Mouse (Mus musculus): Measurements from ENCODE around the gene AU040320. TPM values are rescaled to one million over a fixed set of nuclear protein-coding genes. Genes with fewer than 3 reads are reported as not detected.

AU040320 gene
- polyA plus RNA-seq, 1 experiment from 2014 or later: 36.5 TPM

- no peaks in the 10 kb centered on the region for H3K27me3 ChIP-seq (ENCODE audit: control insufficient read depth, insufficient read depth, low read depth, low read length)
- H3K27ac ChIP-seq (ENCODE audit: low read length): no peak overlapping the region
- H3K4me2 ChIP-seq (ENCODE audit: low read length): no peak overlapping the region
- 95% methylated on average over 7 of the region's 7 CpGs for WGBS
- ATAC-seq: no peak
- no peak overlapping the region for H3K4me3 ChIP-seq (ENCODE audit: low read depth, low read length)
- H3K4me1 ChIP-seq (ENCODE audit: control insufficient read depth, insufficient read depth, low read length): no peaks in the 10 kb centered on the region
- no peak overlapping the region for H3K9ac ChIP-seq (ENCODE audit: low read depth, low read length)
- peaks cover 19% of the 10 kb centered on the region for H3K36me3 ChIP-seq (ENCODE audit: control insufficient read depth, insufficient read depth, low read length)
- H3K9me3 ChIP-seq (replicated peaks; ENCODE audit: control insufficient read depth, low read length, poor library complexity, severe bottlenecking): no peaks in the 10 kb centered on the region
These were observed 39.2 kb downstream of the AU040320 start for GRCm38 (mm10) chr4:126792341-126793102.

- H3K4me3 ChIP-seq (ENCODE audit: low read depth, low read length): no peak overlapping the region
- no peak for ATAC-seq
- no peaks in the 10 kb centered on the region for H3K36me3 ChIP-seq (ENCODE audit: control insufficient read depth, insufficient read depth, low read length)
- 95% methylated on average over 8 of the region's 8 CpGs for WGBS
- H3K9me3 ChIP-seq (replicated peaks; ENCODE audit: control insufficient read depth, low read length, poor library complexity, severe bottlenecking): no peaks in the 10 kb centered on the region
- H3K27me3 ChIP-seq (ENCODE audit: control insufficient read depth, insufficient read depth, low read depth, low read length): no peaks in the 10 kb centered on the region
- H3K27ac ChIP-seq (ENCODE audit: low read length): no peak overlapping the region
- H3K9ac ChIP-seq (ENCODE audit: low read depth, low read length): no peak overlapping the region
- peaks cover 11% of the 10 kb centered on the region; the same call in 1 of the 2 replicates for H3K4me1 ChIP-seq (ENCODE audit: control insufficient read depth, insufficient read depth, low read length)
- no peak overlapping the region for H3K4me2 ChIP-seq (ENCODE audit: low read length)
These were observed 48.8 kb downstream of the AU040320 start for GRCm38 (mm10) chr4:126802174-126802573.

GRCm38 (mm10) chr4:126803268-126803873 lies 50.0 kb downstream of the AU040320 start:
- 42% methylated on average over 8 of the region's 8 CpGs for WGBS
- Histone ChIP-seq H3K9me3 (replicated peaks; ENCODE audit: control insufficient read depth, low read length, poor library complexity, severe bottlenecking) (no peaks in the 10 kb centered on the region), H3K27me3 (ENCODE audit: control insufficient read depth, insufficient read depth, low read depth, low read length) (no peaks in the 10 kb centered on the region), H3K4me2 (ENCODE audit: low read length) (no peak overlapping the region), H3K9ac (ENCODE audit: low read depth, low read length) (no peak overlapping the region), H3K27ac (ENCODE audit: low read length) (peak overlapping the region; percentile 55), H3K36me3 (ENCODE audit: control insufficient read depth, insufficient read depth, low read length) (no peaks in the 10 kb centered on the region), H3K4me3 (ENCODE audit: low read depth, low read length) (no peak overlapping the region), H3K4me1 (ENCODE audit: control insufficient read depth, insufficient read depth, low read length) (peaks cover 11% of the 10 kb centered on the region; the same call in 1 of the 2 replicates)
- 0 out of 2 replicates have a peak, but pooled peaks have one; percentile 14 for ATAC-seq

GRCm38 (mm10) chr4:126805741-126806140 lies 52.4 kb downstream of the AU040320 start:
- 56% methylated on average over 4 of the region's 4 CpGs for WGBS
- no peak for ATAC-seq
- H3K4me2 ChIP-seq (ENCODE audit: low read length): no peak overlapping the region
- no peak overlapping the region for H3K4me3 ChIP-seq (ENCODE audit: low read depth, low read length)
- no peaks in the 10 kb centered on the region for H3K9me3 ChIP-seq (replicated peaks; ENCODE audit: control insufficient read depth, low read length, poor library complexity, severe bottlenecking)
- H3K27me3 ChIP-seq (ENCODE audit: control insufficient read depth, insufficient read depth, low read depth, low read length): no peaks in the 10 kb centered on the region
- H3K9ac ChIP-seq (ENCODE audit: low read depth, low read length): no peak overlapping the region
- H3K36me3 ChIP-seq (ENCODE audit: control insufficient read depth, insufficient read depth, low read length): no peaks in the 10 kb centered on the region
- no peak overlapping the region for H3K27ac ChIP-seq (ENCODE audit: low read length)
- peaks cover 11% of the 10 kb centered on the region; the same call in 1 of the 2 replicates for H3K4me1 ChIP-seq (ENCODE audit: control insufficient read depth, insufficient read depth, low read length)

- H3K4me1 ChIP-seq (ENCODE audit: control insufficient read depth, insufficient read depth, low read length): peaks cover 11% of the 10 kb centered on the region; the same call in 1 of the 2 replicates
- H3K27ac ChIP-seq (ENCODE audit: low read length): no peak overlapping the region
- WGBS: 93% methylated on average over 7 of the region's 7 CpGs
- no peaks in the 10 kb centered on the region for H3K9me3 ChIP-seq (replicated peaks; ENCODE audit: control insufficient read depth, low read length, poor library complexity, severe bottlenecking)
- H3K9ac ChIP-seq (ENCODE audit: low read depth, low read length): no peak overlapping the region
- no peak overlapping the region for H3K4me2 ChIP-seq (ENCODE audit: low read length)
- H3K27me3 ChIP-seq (ENCODE audit: control insufficient read depth, insufficient read depth, low read depth, low read length): no peaks in the 10 kb centered on the region
- H3K36me3 ChIP-seq (ENCODE audit: control insufficient read depth, insufficient read depth, low read length): no peaks in the 10 kb centered on the region
- ATAC-seq: no peak
- H3K4me3 ChIP-seq (ENCODE audit: low read depth, low read length): no peak overlapping the region
These were observed 53.5 kb downstream of the AU040320 start for GRCm38 (mm10) chr4:126806692-126807427.

GRCm38 (mm10) chr4:126810566-126810965 lies 57.2 kb downstream of the AU040320 start:
- H3K9ac ChIP-seq (ENCODE audit: low read depth, low read length): no peak overlapping the region
- H3K4me1 ChIP-seq (ENCODE audit: control insufficient read depth, insufficient read depth, low read length): no peaks in the 10 kb centered on the region
- no peak overlapping the region for H3K4me3 ChIP-seq (ENCODE audit: low read depth, low read length)
- no peak overlapping the region for H3K27ac ChIP-seq (ENCODE audit: low read length)
- H3K9me3 ChIP-seq (replicated peaks; ENCODE audit: control insufficient read depth, low read length, poor library complexity, severe bottlenecking): no peaks in the 10 kb centered on the region
- no peak overlapping the region for H3K4me2 ChIP-seq (ENCODE audit: low read length)
- ATAC-seq: no peak
- WGBS: 90% methylated on average over 3 of the region's 3 CpGs
- H3K27me3 ChIP-seq (ENCODE audit: control insufficient read depth, insufficient read depth, low read depth, low read length): no peaks in the 10 kb centered on the region
- peaks cover 5% of the 10 kb centered on the region for H3K36me3 ChIP-seq (ENCODE audit: control insufficient read depth, insufficient read depth, low read length)

GRCm38 (mm10) chr4:126813212-126813611 lies 59.9 kb downstream of the AU040320 start:
- Histone ChIP-seq H3K4me1 (ENCODE audit: control insufficient read depth, insufficient read depth, low read length) (no peaks in the 10 kb centered on the region), H3K4me2 (ENCODE audit: low read length) (no peak overlapping the region), H3K27me3 (ENCODE audit: control insufficient read depth, insufficient read depth, low read depth, low read length) (no peaks in the 10 kb centered on the region), H3K36me3 (ENCODE audit: control insufficient read depth, insufficient read depth, low read length) (peaks cover 5% of the 10 kb centered on the region), H3K4me3 (ENCODE audit: low read depth, low read length) (no peak overlapping the region), H3K27ac (ENCODE audit: low read length) (no peak overlapping the region), H3K9ac (ENCODE audit: low read depth, low read length) (no peak overlapping the region), H3K9me3 (replicated peaks; ENCODE audit: control insufficient read depth, low read length, poor library complexity, severe bottlenecking) (no peaks in the 10 kb centered on the region)
- no peak for ATAC-seq
- WGBS: 88% methylated on average over 5 of the region's 5 CpGs

- H3K27ac ChIP-seq (ENCODE audit: low read length): no peak overlapping the region
- no peaks in the 10 kb centered on the region for H3K4me1 ChIP-seq (ENCODE audit: control insufficient read depth, insufficient read depth, low read length)
- no peak overlapping the region for H3K4me2 ChIP-seq (ENCODE audit: low read length)
- no peak overlapping the region for H3K9ac ChIP-seq (ENCODE audit: low read depth, low read length)
- no peak overlapping the region for H3K4me3 ChIP-seq (ENCODE audit: low read depth, low read length)
- peaks cover 5% of the 10 kb centered on the region for H3K36me3 ChIP-seq (ENCODE audit: control insufficient read depth, insufficient read depth, low read length)
- no peaks in the 10 kb centered on the region for H3K9me3 ChIP-seq (replicated peaks; ENCODE audit: control insufficient read depth, low read length, poor library complexity, severe bottlenecking)
- WGBS: 80% methylated on average over 5 of the region's 5 CpGs
- no peak for ATAC-seq
- no peaks in the 10 kb centered on the region for H3K27me3 ChIP-seq (ENCODE audit: control insufficient read depth, insufficient read depth, low read depth, low read length)
These were observed 61.5 kb downstream of the AU040320 start for GRCm38 (mm10) chr4:126814854-126815253.

All from midbrain, embryonic 16.5 days (tissue).